Mouse (Mus musculus) common myeloid progenitor, adult 5-6 weeks (primary cell): ENCODE measurements at regions not wholly inside any gene's neighbourhood (a gene's known extent, or its start where the extent isn't known, plus 50 kb on each side); places are given as distances from the start of the nearest gene placed in this dataset.

Experiments
- ATAC-seq: replicated peaks from 2 replicates; pipeline ENCODE4 v1.8.0; 2016; ENCODE audit warnings: low read depth, mild to moderate bottlenecking, moderate TSS enrichment, inconsistent platforms; ENCODE audit not compliant: poor library complexity, severe bottlenecking

DNA sequence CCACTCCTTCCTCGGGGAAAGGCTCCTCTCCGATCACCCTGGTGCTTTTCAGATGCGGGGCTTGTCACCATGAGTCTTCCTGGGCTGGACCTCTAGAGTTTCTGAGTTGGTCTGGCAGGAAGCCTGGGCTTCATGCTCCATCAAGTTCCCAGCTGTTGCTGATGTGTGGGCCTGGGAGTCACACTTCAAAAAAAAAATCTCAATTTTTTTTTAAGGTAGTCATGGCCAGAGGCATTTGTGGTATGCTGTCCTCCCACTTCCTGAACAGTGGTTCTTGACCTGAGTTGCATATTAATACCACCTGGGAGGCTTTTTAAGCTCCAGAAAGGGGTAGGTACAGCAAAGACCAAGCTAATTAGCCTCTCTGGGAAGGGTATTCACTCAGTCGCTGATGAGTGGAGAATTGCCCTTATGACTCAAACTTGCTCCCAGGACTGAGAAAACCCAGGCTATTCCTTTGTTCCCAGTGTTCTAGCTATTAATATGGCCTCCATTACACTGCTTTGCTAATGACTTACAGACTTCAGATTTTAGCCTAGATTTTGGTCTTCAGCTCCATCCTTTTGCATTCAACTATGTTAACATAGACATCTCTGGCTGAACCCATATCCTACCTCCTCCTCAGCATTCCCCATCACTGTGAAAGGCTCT lies 52.1 kb upstream of the St8sia2 start:
- ATAC-seq: no peak
